Mouse (Mus musculus): ENCODE results near the gene Gm5129.
"Not testable (repeated sequence)": the region's sequence is repeated elsewhere in the genome, so short reads cannot be mapped to it uniquely, and the experiment has no call there.

The Gm5129 gene

GRCm38 (mm10) chr5:29735557-29736061 lies at the start of gene Gm5129, which contains the start of gene Dnajb6:
Gm5129 (minus strand) TSS chr5:29735936.
Dnajb6 (plus strand) TSS chr5:29735688.
- DNase-seq: peak; percentile 99

GRCm38 (mm10) chr5:29784906-29785305 lies 49.2 kb upstream of the Gm5129 start:
- DNase-seq: not testable (repeated sequence)

DNA sequence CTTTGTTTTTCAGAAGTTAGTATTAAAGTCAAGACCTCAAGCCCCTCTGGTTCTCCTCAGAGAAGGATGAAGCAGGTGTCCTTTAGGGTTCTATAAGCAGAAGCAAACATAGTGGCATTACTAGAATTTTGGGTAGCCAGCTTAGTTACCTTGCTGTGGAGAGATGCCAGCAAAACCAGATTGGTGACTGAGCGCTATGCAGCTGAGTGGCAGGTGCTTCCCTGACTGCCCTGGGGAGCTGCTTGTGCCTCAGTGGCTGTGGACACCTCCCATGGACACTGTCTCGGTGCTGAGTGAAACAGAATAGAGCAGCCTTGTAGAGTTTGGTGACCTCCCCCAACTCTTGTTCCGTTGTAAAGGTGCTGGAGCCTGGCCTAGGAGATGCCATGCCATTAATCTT lies 46.5 kb upstream of the Gm5129 start:
- no peak for DNase-seq

DNA sequence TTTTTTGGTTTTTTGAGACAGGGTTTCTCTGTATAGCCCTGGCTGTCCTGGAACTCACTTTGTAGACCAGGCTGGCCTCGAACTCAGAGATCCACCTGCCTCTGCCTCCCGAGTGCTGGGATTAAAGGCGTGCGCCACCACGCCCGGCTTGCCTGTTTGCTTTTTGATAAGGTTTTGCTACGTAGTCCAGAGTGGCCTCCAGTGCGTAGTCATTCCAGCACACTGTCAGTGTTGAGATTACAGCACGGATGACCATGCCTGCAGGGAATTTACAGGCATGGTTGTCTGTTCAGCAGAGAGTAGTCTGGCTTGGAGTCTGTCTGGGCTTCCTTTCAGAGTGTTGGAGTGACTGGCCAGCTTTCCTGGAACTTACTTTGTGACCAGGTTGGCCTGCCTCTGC lies 44.0 kb upstream of the Gm5129 start:
- not testable (repeated sequence) for DNase-seq

GRCm38 (mm10) chr5:29778029-29778428 lies 42.3 kb upstream of the Gm5129 start:
- no peak for DNase-seq

DNA sequence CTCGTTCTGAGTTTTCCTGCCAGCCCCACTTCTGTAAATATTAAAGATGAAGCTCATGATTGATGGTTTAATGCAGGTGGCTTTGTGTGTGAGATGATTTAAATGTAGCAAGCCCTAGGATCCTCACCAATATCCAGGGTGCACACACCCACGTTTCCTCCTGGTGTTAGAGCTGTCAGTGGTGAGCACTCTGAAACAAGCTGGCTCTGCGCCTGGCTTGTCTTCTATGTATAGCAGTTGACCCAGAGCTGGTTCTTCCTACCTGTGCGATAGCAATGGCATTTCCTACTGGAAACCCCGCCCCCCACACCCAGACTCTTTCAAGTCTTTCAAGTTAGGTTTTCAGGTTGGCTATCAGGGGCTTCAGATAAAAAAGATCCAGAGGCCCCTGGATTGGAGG lies 39.7 kb upstream of the Gm5129 start:
- no peak for DNase-seq

- no peak for DNase-seq
Observed at GRCm38 (mm10) chr5:29773460-29774150, 37.9 kb upstream of the Gm5129 start.

DNA sequence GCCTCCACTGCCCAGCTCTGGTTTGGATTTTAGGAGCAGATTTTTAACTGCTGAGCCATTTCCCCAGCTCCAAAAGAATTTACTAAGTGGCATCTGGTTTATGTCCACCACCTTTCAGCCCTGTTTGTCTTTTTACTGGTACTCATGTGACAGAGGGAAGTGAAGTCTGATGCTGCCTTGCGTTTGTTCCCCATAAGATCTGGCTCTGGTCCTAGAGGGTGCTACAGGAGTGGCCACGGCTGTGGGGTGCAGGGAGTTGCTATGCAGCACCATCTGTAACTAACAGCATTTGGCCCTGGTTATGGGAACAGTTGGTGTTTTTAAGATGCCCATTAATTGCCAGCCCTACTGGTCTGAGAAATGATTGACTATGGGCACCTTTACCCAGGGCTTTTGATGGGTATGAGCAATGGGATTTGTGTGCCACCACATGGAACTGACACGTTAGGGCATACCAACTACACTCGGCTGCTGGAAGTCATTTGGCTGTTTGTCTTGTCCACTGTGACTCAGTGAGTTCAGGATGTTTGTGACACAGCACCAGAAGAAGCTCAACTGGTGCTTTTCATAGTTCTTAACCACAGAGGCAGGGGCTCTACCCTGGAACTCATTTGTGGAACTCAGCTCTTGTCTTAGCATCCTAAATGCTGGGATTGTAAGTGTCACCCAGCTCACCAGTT lies 37.1 kb upstream of the Gm5129 start:
- DNase-seq: no peak

- DNase-seq: no peak
Observed at GRCm38 (mm10) chr5:29772038-29772437, 36.3 kb upstream of the Gm5129 start.

DNA sequence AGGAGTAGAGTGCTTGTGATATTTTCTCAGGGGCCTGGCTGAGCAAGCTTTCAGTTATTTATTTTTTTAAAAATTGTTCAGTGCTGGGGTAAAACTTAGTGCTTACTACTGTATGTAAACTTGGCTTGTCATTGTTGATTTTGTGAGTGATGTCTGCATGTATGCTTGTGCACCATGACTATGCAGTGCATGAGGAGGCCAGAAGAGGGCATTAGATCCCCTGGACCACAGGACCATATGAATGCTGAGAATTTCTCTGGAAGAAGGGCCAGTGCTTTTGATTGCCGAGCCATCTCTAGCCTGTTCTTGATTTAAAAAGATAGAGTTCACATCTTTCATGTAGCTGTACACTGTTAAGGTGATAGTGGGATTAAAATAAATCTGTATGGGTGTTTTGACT lies 35.2 kb upstream of the Gm5129 start:
- no peak for DNase-seq

DNA sequence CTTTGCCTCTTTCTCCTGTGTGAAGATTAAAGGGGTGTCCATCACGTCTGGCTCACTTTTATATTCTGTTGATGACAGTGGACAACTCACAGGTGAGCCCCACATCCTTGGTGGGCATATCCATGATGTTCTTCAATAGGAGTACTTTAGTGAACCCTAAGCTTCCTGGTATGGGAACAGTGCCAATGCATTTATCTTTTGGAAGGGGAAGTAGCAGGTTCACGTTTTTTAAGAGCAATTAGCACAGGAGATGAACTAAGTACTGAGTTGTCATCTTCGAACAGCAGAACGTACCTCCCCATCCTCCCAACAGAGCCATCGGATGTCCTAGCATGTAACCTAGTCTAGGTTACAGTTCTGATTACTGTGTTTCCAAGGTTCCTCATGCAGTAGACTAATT lies 23.6 kb upstream of the Gm5129 start:
- no peak for DNase-seq

- DNase-seq: no peak
Observed at GRCm38 (mm10) chr5:29752894-29753293, 17.2 kb upstream of the Gm5129 start.

DNA sequence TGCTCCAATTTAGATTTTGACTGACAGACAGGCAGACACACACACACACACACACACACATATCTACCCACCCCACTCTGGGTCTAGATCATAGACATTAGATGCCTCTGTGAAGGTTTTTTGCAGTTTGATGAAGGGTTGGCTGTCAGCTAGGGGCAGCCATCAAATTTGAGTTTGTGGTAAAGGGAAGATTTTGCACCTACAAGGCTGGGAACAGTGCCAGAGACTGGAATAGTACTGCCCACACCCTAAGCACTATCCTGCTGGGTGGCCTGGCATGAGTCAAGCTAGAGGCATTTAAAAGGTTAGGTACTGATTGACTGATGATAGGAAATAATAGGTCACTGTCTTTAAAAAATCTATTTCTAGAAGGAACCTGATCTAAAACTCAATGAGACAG lies 15.6 kb upstream of the Gm5129 start:
- no peak for DNase-seq

DNA sequence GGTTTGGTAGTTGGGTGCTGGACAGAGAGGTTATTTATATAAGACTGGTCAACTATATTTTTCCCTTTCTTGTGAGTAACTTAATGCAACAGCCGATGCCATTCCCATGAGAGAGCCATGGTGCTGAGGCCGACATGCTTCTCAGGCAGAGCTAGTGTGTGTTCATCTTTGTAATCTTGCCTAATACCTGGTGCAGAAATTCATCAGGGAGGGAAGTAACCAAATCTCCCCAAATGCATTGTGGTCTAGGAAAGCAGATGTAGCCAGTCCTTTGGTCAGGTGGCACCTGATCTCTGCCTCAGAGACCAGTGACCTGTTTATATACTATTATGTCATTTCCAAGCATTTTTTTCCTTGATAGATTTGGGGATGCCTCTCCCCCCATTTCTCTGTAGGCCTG lies 11.9 kb upstream of the Gm5129 start:
- DNase-seq: no peak

GRCm38 (mm10) chr5:29741093-29741492 lies 5.4 kb upstream of the Gm5129 start:
- DNase-seq: no peak

DNA sequence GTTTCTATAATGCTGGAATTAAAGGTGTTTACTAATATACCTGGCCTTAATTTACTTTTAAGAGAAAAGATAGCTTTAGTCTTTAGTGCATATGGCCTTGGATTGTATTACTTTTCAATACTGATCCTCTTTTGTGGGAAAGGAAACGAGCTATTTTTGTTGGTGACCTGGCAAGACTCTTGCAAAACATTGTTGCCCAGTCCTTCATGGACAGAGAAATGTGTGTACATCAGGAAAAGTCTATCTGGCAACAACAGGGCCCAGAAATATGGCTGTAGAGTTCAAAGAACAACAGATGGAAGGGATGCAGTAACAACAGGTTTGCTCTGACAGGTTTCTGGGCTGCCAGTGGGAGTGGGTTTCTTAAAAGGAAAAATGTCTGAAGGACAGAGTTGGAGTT lies 4.9 kb upstream of the Gm5129 start:
- no peak for DNase-seq

- DNase-seq: no peak
Observed at GRCm38 (mm10) chr5:29738076-29738475, 2.3 kb upstream of the Gm5129 start.

GRCm38 (mm10) chr5:29737471-29737870 lies 1.7 kb upstream of the Gm5129 start:
- no peak for DNase-seq

GRCm38 (mm10) chr5:29736942-29737341 lies 1.2 kb upstream of the Gm5129 start:
- DNase-seq: no peak

DNA sequence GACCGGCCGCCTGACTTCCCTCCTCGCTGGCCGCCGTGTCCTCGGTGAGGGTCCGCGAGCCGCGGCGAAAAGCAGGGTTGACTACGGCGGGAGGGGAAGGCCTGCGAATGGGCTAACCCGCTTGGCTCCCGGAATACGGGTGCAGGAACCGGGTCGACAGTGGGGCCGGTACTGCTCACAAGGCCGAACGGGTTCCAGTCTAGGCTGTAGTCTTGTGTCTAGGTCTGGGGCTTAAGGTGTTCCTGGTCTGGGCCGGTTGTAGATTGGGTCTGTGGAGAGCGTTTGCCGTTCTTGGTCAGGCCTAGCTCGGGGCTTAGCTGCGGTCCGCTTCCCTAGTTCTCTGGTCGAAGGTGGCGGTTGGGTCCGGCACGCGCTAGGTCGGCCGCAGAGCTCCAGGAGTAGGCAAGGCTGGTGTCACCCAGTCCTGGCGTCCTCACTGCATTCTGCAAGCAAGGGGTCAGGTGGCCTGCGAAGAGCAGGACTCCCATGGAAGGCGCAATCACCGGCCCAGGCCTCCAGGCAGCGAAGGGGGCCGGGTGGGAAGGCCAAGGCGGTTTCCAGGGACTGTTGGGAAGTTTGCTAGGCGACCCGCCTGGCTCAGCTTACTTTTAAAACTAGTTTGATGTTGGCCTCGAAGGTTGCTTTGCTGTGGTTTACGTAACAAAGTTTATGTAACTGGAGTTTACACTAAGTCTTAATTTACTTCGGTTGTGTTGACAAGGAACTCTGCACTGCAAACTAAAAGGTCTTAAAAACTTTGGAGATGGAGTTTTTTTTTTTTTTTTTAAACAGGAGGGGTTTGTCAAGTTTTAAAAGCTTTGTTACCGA lies 551 bp upstream of the Gm5129 start:
- no peak for DNase-seq

GRCm38 (mm10) chr5:29734831-29735510 lies 765 bp downstream of the Gm5129 start:
- DNase-seq: no peak

GRCm38 (mm10) chr5:29726070-29726469 lies 9.7 kb downstream of the Gm5129 start:
- not testable (repeated sequence) for DNase-seq

DNA sequence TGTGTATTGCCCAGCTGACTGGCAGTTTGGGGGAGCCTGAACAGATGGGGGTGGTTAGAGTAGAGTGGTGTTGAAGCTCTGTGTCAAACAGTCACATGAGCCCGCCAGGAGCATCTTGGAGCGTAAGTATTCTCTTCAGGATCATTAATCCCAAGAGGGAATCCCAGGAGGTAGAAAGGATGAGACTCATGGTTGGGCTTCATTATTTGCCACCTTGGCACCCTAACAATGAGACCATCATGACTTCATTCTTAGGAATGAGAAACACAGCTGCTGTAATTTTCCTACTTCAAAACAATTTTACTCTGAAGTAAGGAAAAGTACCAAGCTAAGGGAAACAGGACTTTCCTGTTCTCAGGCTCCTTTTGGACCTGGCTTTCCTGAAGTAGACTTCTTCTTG lies 10.4 kb downstream of the Gm5129 start:
- DNase-seq: no peak
